Mouse (Mus musculus) neutrophil, adult 5-6 weeks (primary cell): ENCODE data around the gene Fam189a1. TPM values are rescaled to one million over a fixed set of nuclear protein-coding genes. Genes with fewer than 3 reads are reported as not detected.

Source experiments
- ATAC-seq: fragments of 151-379, 151-347 bp; 2 replicates; pipeline ENCODE4 v1.8.0; 2017; ENCODE audit warnings: mild to moderate bottlenecking, moderate TSS enrichment; ENCODE audit not compliant: insufficient number of reproducible peaks, poor library complexity, low FRiP score, severe bottlenecking; ENCODE audit errors: extremely low read depth
- total RNA-seq: library from RNA; stranded (forward); fragments of 200-1000 nt; gene quantifications from 2 replicates; pipeline ENCODE4 v1.2.3, GENCODE M21; 2017

The Fam189a1 gene
- total RNA-seq, 1 experiment from 2014 or later, result not detected

DNA sequence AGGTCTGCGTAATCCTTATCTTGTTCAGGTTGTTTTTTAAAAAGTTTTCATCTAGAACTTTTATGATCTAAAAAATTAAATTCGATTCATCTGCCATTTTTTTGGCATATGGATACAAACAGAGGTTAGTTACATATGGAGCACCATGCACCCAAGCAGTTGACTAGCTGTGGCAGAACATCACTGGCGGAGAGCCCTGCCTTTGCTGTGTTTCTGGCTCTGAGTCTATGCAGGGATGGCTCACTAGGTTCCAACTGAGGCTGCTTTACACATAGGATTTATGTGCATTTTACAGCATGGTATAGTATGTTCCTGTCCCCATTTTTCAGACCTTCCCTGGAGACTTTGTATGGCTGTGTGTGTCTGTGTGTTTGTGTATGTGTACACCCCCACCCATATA is 433.1 kb downstream of the Fam189a1 start:
- no peak for ATAC-seq

DNA sequence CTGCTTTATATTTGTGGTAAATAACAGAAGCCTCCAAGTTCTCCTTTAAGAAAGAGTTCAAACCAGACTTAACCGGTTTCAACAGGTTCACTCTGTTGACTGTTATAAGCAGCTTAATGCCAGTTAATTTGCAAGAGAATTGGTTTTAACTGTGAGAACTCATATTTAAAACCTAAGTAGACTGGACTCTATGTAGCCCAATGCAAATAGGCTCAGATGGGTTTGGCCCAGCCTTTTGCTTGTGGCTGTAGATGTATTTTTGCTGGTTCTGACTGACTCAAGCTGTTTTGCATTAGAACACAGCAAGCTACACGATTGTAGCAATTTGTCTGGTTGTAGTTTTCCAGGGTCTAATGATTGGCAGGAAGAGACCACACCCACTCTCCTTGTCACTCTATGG is 440.1 kb downstream of the Fam189a1 start:
- no peak for ATAC-seq

DNA sequence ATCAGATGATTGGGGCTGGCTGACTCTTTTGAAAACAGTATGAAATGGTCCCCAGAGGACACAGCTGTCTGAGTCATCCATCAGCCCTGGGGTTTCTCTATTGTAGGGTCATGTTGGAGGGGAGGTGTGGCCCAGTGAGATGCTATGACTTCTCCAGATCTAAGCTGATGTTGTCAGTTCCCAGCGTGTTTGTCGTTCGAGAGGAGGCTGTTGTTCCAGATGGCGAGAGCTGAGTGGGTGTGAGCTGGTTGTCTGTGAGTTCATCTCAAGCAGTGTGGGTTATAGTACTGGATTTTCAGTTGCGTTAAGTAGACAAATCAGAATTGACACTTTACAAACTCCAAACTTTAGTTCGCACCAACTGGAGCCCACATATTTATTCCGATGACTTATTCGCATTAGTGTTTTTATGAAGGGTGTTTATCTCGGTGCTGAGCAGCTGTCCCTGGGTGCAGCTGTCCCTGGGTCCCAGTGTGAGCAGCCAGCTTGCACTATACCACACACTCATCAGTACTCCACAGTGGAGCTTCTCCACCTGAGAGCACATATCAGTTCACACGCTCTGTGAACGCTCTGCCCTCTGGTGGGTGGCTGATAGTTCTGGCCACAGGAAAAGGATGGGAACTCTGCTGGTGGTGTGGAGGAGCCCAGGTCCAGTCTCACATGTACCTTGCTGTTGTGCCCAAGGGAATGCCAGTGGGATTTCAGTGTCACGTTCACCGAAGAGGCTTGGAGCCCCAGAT is 446.7 kb downstream of the Fam189a1 start:
- no peak for ATAC-seq

DNA sequence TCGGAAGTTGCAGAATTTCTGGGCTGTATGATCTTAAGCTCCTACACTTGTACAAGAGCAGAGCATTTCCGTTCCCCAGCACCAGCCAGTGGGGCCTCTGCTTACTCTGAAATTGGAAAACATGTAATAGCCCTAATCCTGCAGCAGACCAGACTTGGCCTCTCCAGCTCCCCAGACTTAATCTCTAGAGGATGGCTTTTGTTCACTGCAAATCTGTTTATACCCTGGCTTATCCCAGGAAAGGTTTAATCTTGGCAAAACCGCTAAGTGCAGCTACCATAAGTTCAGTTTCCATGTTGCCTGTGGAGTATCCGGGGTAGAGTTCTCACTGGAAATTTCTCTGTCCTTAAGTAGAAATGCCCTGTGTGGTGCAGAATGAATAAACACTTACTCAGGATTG is 448.2 kb downstream of the Fam189a1 start:
- ATAC-seq, result no peak
